ENCODE assay signal across 14 mouse cellular contexts in the genomic region with DNA sequence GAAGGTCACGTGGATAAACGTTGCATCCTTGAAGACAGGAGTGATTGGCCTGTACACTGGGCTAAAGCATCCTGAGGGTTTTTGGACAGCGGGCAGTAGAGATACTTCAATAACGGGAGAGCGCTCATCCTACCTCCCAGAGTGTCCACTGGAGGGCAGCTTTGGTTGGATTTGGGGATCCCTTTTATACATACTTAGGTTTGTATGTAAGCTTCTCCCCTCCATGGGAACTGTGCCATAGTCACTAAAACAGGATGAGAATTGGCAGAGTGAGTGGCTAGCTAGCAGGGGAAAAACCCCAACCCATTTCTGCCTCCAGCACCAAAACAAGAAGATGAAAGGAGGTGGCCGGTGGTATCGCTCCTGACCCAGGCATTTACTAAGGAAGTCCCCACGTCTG. TPM values are rescaled to one million over a fixed set of nuclear protein-coding genes. Genes with fewer than 3 reads are reported as not detected.
A peak's percentile ranks its signal among the peaks of the same experiment; 100 is the strongest.
DNase-seq lines count a peak whose midpoint lies in the region; ATAC-seq and TF ChIP-seq lines count a peak whose summit lies in the region.
"Had no signal": no experiment of that assay in that cellular context is flagged by ENCODE, and none has a peak within 500 bp of the region (broad histone marks: within the 10 kb centered on the region; RNA-seq: fewer than 3 reads in every experiment).

No protein-coding gene starts in this region.

- no peak overlapping the region for H3K4me2 ChIP-seq in midbrain, postnatal 0 days (ENCODE audit: low read depth, low read length, poor library complexity, severe bottlenecking)
- no peak overlapping the region for H3K4me2 ChIP-seq in midbrain, embryonic 13.5 days (replicated peaks)
- peak overlapping the region; percentile 26 for H3K4me2 ChIP-seq in limb, embryonic 12.5 days
- H3K4me2 ChIP-seq: stomach, embryonic 15.5 days had no signal

- H3K4me1 ChIP-seq in cerebellum, adult 2 months (ENCODE audit: control insufficient read depth, insufficient read depth, low read length): 0 out of 2 replicates have a peak, but pooled peaks cover 2% of the 10 kb centered on the region
- no peaks in the 10 kb centered on the region for H3K4me1 ChIP-seq in midbrain, postnatal 0 days (ENCODE audit: insufficient read depth, low read length)
- H3K4me1 ChIP-seq in midbrain, embryonic 13.5 days (replicated peaks): peaks cover 5% of the 10 kb centered on the region
- H3K4me1 ChIP-seq in limb, embryonic 12.5 days (replicated peaks): peaks cover 36% of the 10 kb centered on the region

- TF ChIP-seq CTCF in cerebellum, adult 2 months (IDR thresholded peaks at IDR 0.05; ENCODE audit: borderline replicate concordance, insufficient read depth, low read depth, low read length): peak; percentile 17; the same call in 1 of the 2 replicates
- peak; percentile 56 for TF ChIP-seq CTCF in midbrain, postnatal 0 days (IDR thresholded peaks at IDR 0.05)

- H3K9ac ChIP-seq in midbrain, postnatal 0 days (replicated peaks; ENCODE audit: low read length, poor library complexity, severe bottlenecking): no peak overlapping the region
- H3K9ac ChIP-seq in midbrain, embryonic 13.5 days (replicated peaks): no peak overlapping the region
- H3K9ac ChIP-seq in limb, embryonic 12.5 days (replicated peaks): no peak overlapping the region
- H3K9ac ChIP-seq: stomach, embryonic 15.5 days had no signal

- H3K27me3 ChIP-seq in cerebellum, adult 2 months (ENCODE audit: control insufficient read depth, insufficient read depth, low read length): no peaks in the 10 kb centered on the region
- H3K27me3 ChIP-seq in midbrain, postnatal 0 days (ENCODE audit: insufficient read depth, low read length): no peaks in the 10 kb centered on the region
- H3K27me3 ChIP-seq in midbrain, embryonic 13.5 days: no peaks in the 10 kb centered on the region
- H3K27me3 ChIP-seq in limb, embryonic 12.5 days: no peaks in the 10 kb centered on the region
- H3K27me3 ChIP-seq: stomach, embryonic 15.5 days had no signal

- WGBS in cerebellum, adult 2 months: 44% methylated on average over 8 of the region's 8 CpGs
- 46% methylated on average over 8 of the region's 8 CpGs for WGBS in midbrain, postnatal 0 days
- 52% methylated on average over 8 of the region's 8 CpGs for WGBS in midbrain, embryonic 13.5 days
- WGBS in limb, embryonic 12.5 days: 44% methylated on average over 8 of the region's 8 CpGs

- no peaks in the 10 kb centered on the region for H3K9me3 ChIP-seq in midbrain, postnatal 0 days (ENCODE audit: low read length)
- H3K9me3 ChIP-seq in midbrain, embryonic 13.5 days: no peaks in the 10 kb centered on the region
- no peaks in the 10 kb centered on the region for H3K9me3 ChIP-seq in limb, embryonic 12.5 days
- H3K9me3 ChIP-seq: stomach, embryonic 15.5 days had no signal

- no peak for TF ChIP-seq POLR2A in cerebellum, adult 2 months (IDR thresholded peaks at IDR 0.05; ENCODE audit: borderline replicate concordance, insufficient read depth, low read length)

- ATAC-seq in midbrain, postnatal 0 days (ENCODE audit: low FRiP score): no peak
- ATAC-seq in midbrain, embryonic 13.5 days: no peak
- no peak for ATAC-seq in limb, embryonic 12.5 days (ENCODE audit: insufficient number of reproducible peaks, insufficient read depth, low FRiP score, low TSS enrichment, low read depth)

- peaks cover 11% of the 10 kb centered on the region for H3K36me3 ChIP-seq in midbrain, postnatal 0 days (ENCODE audit: insufficient read depth, low read length)
- H3K36me3 ChIP-seq in midbrain, embryonic 13.5 days: peaks cover 30% of the 10 kb centered on the region
- H3K36me3 ChIP-seq in limb, embryonic 12.5 days: peaks cover 37% of the 10 kb centered on the region

- DNase-seq in cerebellum, adult 2 months: no peak
- no peak for DNase-seq in cerebellum, adult 11-12 months
- peak; percentile 54 for DNase-seq in midbrain, postnatal 0 days (ENCODE audit: low spot score)
- peak; percentile 29 for DNase-seq in retina, postnatal 1 day
- DNase-seq in thymus, adult 18-20 months: no peak
- DNase-seq in T-cell, adult 2 months (ENCODE audit: low spot score): no peak
- DNase-seq: adrenal gland, postnatal 25 days; kidney, postnatal 14 days had no signal

- H3K27ac ChIP-seq in cerebellum, adult 2 months (ENCODE audit: insufficient read depth, low read length): no peak overlapping the region
- no peak overlapping the region for H3K27ac ChIP-seq in midbrain, postnatal 0 days (ENCODE audit: low read depth, low read length)
- H3K27ac ChIP-seq in midbrain, embryonic 13.5 days: no peak overlapping the region
- no peak overlapping the region for H3K27ac ChIP-seq in limb, embryonic 12.5 days
- H3K27ac ChIP-seq: stomach, embryonic 15.5 days had no signal

- H3K4me3 ChIP-seq in cerebellum, adult 2 months (replicated peaks; ENCODE audit: insufficient read depth, low read depth, low read length): no peak overlapping the region
- no peak overlapping the region for H3K4me3 ChIP-seq in midbrain, postnatal 0 days (ENCODE audit: low read depth, low read length)
- H3K4me3 ChIP-seq in midbrain, embryonic 13.5 days (replicated peaks): no peak overlapping the region
- H3K4me3 ChIP-seq in limb, embryonic 12.5 days (replicated peaks): no peak overlapping the region
- H3K4me3 ChIP-seq: erythroblast, embryonic 14.5 days; myocyte; stomach, embryonic 15.5 days had no signal

RNA-seq across cellular contexts. Expression of gene Pycr2, which starts 7.0 kb away (rescaled TPM):
- polyA plus RNA-seq in cerebellum, adult 2 months (2012; rRNA removed): 40.2 and 46.8 TPM in 2 replicates
- 48.5 and 50.5 TPM in 2 replicates for total RNA-seq in midbrain, postnatal 0 days (2014; rRNA removed)
- polyA plus RNA-seq in midbrain, postnatal 0 days (2015; fragmentation: Nextera tagmentation; extraction: Ambion mirVana): 60.5 and 63.7 TPM in 2 replicates
- polyA plus RNA-seq in midbrain, embryonic 13.5 days (2015; fragmentation: Nextera tagmentation; extraction: Ambion mirVana): 76.6 and 83.1 TPM in 2 replicates
- 120 and 125 TPM in 2 replicates for polyA plus RNA-seq in limb, embryonic 12.5 days (2016; fragmentation: Nextera tagmentation; extraction: Ambion mirVana)

RNA-seq across cellular contexts. Expression of gene Lefty2, which starts 18.2 kb away (rescaled TPM):
- polyA plus RNA-seq in cerebellum, adult 2 months (2012; rRNA removed): 0.18 TPM in 1 of 2 replicates, not detected in the other
- total RNA-seq in midbrain, postnatal 0 days (2014; rRNA removed): 3.0 and 12.8 TPM in 2 replicates
- 7.7 and 8.6 TPM in 2 replicates for polyA plus RNA-seq in midbrain, postnatal 0 days (2015; fragmentation: Nextera tagmentation; extraction: Ambion mirVana)
- polyA plus RNA-seq in midbrain, embryonic 13.5 days (2015; fragmentation: Nextera tagmentation; extraction: Ambion mirVana): 0.27 and 0.31 TPM in 2 replicates
- polyA plus RNA-seq in limb, embryonic 12.5 days (2016; fragmentation: Nextera tagmentation; extraction: Ambion mirVana): 0.18 TPM in 1 of 2 replicates, not detected in the other
- polyA plus RNA-seq: C2C12; erythroblast, embryonic 14.5 days; myocyte; stomach, embryonic 15.5 days had no signal

RNA-seq across cellular contexts. Expression of gene Lefty1, which starts 23.7 kb away (rescaled TPM):
- 3.6 and 3.7 TPM in 2 replicates for polyA plus RNA-seq in cerebellum, adult 2 months (2012; rRNA removed)
- 0.38 TPM in 1 of 2 replicates, not detected in the other for total RNA-seq in midbrain, postnatal 0 days (2014; rRNA removed)
- polyA plus RNA-seq in midbrain, postnatal 0 days (2015; fragmentation: Nextera tagmentation; extraction: Ambion mirVana): 0.41 and 0.42 TPM in 2 replicates
- polyA plus RNA-seq in midbrain, embryonic 13.5 days (2015; fragmentation: Nextera tagmentation; extraction: Ambion mirVana): 0.31 TPM in 1 of 2 replicates, not detected in the other
- 0.36 and 0.76 TPM in 2 replicates for polyA plus RNA-seq in limb, embryonic 12.5 days (2016; fragmentation: Nextera tagmentation; extraction: Ambion mirVana)

RNA-seq across cellular contexts. Expression of gene Tmem63a, which starts 31.0 kb away (rescaled TPM):
- 87.8 and 117 TPM in 2 replicates for polyA plus RNA-seq in cerebellum, adult 2 months (2012; rRNA removed)
- 4.8 and 6.4 TPM in 2 replicates for total RNA-seq in midbrain, postnatal 0 days (2014; rRNA removed)
- polyA plus RNA-seq in midbrain, postnatal 0 days (2015; fragmentation: Nextera tagmentation; extraction: Ambion mirVana): 1.3 and 1.7 TPM in 2 replicates
- polyA plus RNA-seq in midbrain, embryonic 13.5 days (2015; fragmentation: Nextera tagmentation; extraction: Ambion mirVana): 0.93 and 1.8 TPM in 2 replicates
- polyA plus RNA-seq in limb, embryonic 12.5 days (2016; fragmentation: Nextera tagmentation; extraction: Ambion mirVana): 12.1 and 13.4 TPM in 2 replicates

Comparison
In these comparisons a context has a peak if more than half of its experiments do, and no peak if none do; other contexts are left out.
1. DNase-seq: peak in midbrain, postnatal 0 days (single experiment) and retina, postnatal 1 day (single experiment); none in cerebellum, adult 2 months (0 of 2), cerebellum, adult 11-12 months (single experiment), thymus, adult 18-20 months (0 of 2) and T-cell, adult 2 months (single experiment).